Mouse (Mus musculus): ENCODE data around the gene Apela.

DNA sequence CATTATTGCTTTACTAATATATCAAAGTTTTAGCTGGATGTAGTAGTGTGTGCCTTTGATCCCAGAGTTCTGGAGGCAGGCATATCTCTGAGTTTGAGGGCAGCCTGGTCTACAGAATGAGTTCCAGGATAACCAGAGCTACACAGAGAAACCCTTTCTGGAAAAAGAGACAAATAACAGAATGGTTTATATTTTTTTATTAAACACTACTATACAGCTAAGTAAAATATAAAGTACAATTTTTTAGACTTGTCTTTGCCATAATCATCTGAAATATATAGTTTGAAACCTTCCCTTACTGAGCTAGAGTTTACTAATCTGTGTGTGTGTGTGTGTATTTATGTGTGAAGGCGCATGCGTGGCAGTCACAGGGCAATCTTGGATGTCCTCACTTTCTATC, 37.6 kb upstream of the Apela start, which contains the start of gene Gm10663:
- TF ChIP-seq CTCF (IDR thresholded peaks at IDR 0.05; ENCODE audit: low read depth, low read length) (no peak), GATA1 (IDR thresholded peaks at IDR 0.05; ENCODE audit: borderline replicate concordance, low read length) (no peak), TAL1 (conservative IDR thresholded peaks at IDR 0.05; ENCODE audit: low read depth, low read length) (no peak), GATA2 (IDR thresholded peaks at IDR 0.05; ENCODE audit: borderline replicate concordance, low read depth, low read length) (no peak)

Data from G1E (cell line).